Mouse (Mus musculus) myocyte (in vitro differentiated cells): ENCODE measurements around the gene Piwil1. TPM values are rescaled to one million over a fixed set of nuclear protein-coding genes. Genes with fewer than 3 reads are reported as not detected.

Source experiments
- H3K27me3 ChIP-seq: one replicate; pipeline ENCODE4 v1.6.1; 2011; ENCODE audit not compliant: control insufficient read depth, insufficient read depth, insufficient read length
- H3K36me3 ChIP-seq: one replicate; pipeline ENCODE4 v1.6.1; 2011; ENCODE audit not compliant: control insufficient read depth, insufficient read depth
- H3K4me2 ChIP-seq: one replicate; pipeline ENCODE4 v1.6.1; 2011; ENCODE audit warnings: low read depth, control low read depth
- H3K4me3 ChIP-seq: one replicate; pipeline ENCODE4 v1.5.1; 2011; ENCODE audit warnings: mild to moderate bottlenecking, control low read depth, moderate library complexity
- H3K79me2 ChIP-seq: one replicate; pipeline ENCODE4 v1.6.1; 2011; ENCODE audit not compliant: control insufficient read depth, insufficient read depth
- H3ac ChIP-seq: one replicate; pipeline ENCODE4 v1.6.1; 2011; ENCODE audit not compliant: control insufficient read depth, insufficient read length
- CEBPB ChIP-seq: IDR thresholded peaks from 2 replicates; pipeline ENCODE4 v1.6.1; 2011; ENCODE audit warnings: mild to moderate bottlenecking, moderate library complexity; ENCODE audit not compliant: poor library complexity, insufficient read depth, severe bottlenecking
- E2F4 ChIP-seq: IDR thresholded peaks from one replicate; pipeline ENCODE4 v1.6.1; 2011; ENCODE audit warnings: mild to moderate bottlenecking, control low read depth, moderate library complexity; ENCODE audit not compliant: insufficient read depth
- MAX ChIP-seq: IDR thresholded peaks from one replicate; pipeline ENCODE4 v1.6.1; 2011; ENCODE audit warnings: low read depth, mild to moderate bottlenecking, control low read depth
- MYOD1 ChIP-seq, 3 experiments: IDR thresholded peaks; one replicate each; pipeline ENCODE4 v1.6.1; 2011; ENCODE audit warnings: control low read depth in 2 of 3, low read depth in 2 of 3, mild to moderate bottlenecking in 2 of 3, moderate library complexity in 1 of 3; ENCODE audit not compliant: insufficient read length in 2 of 3, control insufficient read depth in 1 of 3
- MYOG ChIP-seq, 3 experiments: IDR thresholded peaks; one replicate each; pipeline ENCODE4 v1.6.1; 2011; ENCODE audit warnings: control low read depth in 2 of 3, low read depth in 2 of 3, mild to moderate bottlenecking in 2 of 3; ENCODE audit not compliant: insufficient read length in 2 of 3, control insufficient read depth in 1 of 3, insufficient read depth in 1 of 3
- POLR2A ChIP-seq: IDR thresholded peaks from one replicate; pipeline ENCODE4 v1.6.1; 2011; ENCODE audit warnings: low read depth, mild to moderate bottlenecking, control low read depth, moderate library complexity; ENCODE audit not compliant: insufficient read length
- POLR2AphosphoS2 ChIP-seq: IDR thresholded peaks from one replicate; pipeline ENCODE4 v1.6.1; 2011; ENCODE audit warnings: low read depth, control low read depth; ENCODE audit not compliant: insufficient read length
- REST ChIP-seq: IDR thresholded peaks from one replicate; pipeline ENCODE4 v1.6.1; 2011; ENCODE audit warnings: mild to moderate bottlenecking, control low read depth, moderate library complexity; ENCODE audit not compliant: insufficient read depth, insufficient read length
- SRF ChIP-seq: IDR thresholded peaks from one replicate; pipeline ENCODE4 v1.6.1; 2011; ENCODE audit warnings: low read depth; ENCODE audit not compliant: control insufficient read depth, insufficient read length
- TCF12 ChIP-seq: IDR thresholded peaks from one replicate; pipeline ENCODE4 v1.6.1; 2011; ENCODE audit warnings: mild to moderate bottlenecking, control low read depth; ENCODE audit not compliant: poor library complexity, insufficient read depth, severe bottlenecking
- TCF3 ChIP-seq: IDR thresholded peaks from one replicate; pipeline ENCODE4 v1.6.1; 2011; ENCODE audit warnings: low read depth, control low read depth; ENCODE audit not compliant: insufficient read length
- USF1 ChIP-seq: IDR thresholded peaks from one replicate; pipeline ENCODE4 v1.6.1; 2011; ENCODE audit warnings: low read depth, mild to moderate bottlenecking, control low read depth, moderate library complexity
- polyA plus RNA-seq: library from polyadenylated mRNA; unstranded; fragments of >200 nt; fragmentation: generic; extraction: Trizol; gene quantifications from one replicate; pipeline ENCODE4 v1.2.1, GENCODE M21; 2012; ENCODE audit warnings: missing spikeins

Gene Piwil1
- polyA plus RNA-seq, 1 experiment: not detected

- TF ChIP-seq USF1: no peak
- TF ChIP-seq E2F4: no peak
- no peak for TF ChIP-seq MYOD1 (IDR thresholded peaks at IDR 0.05; ENCODE audit: control insufficient read depth in 1 of 3, insufficient read length in 2 of 3, low read depth in 2 of 3)
- no peak for TF ChIP-seq TCF3
- TF ChIP-seq POLR2AphosphoS2: no peak
- no peak for TF ChIP-seq REST
- TF ChIP-seq CEBPB: no peak
- no peak for TF ChIP-seq SRF
- TF ChIP-seq TCF12: no peak
- TF ChIP-seq POLR2A: no peak
- TF ChIP-seq MYOG (IDR thresholded peaks at IDR 0.05; ENCODE audit: control insufficient read depth in 1 of 3, insufficient read depth in 1 of 3, insufficient read length in 2 of 3, low read depth in 2 of 3): no peak
- TF ChIP-seq MAX: no peak
- no peaks in the 10 kb centered on the region for H3K27me3 ChIP-seq
- H3K4me2 ChIP-seq: no peak overlapping the region
- H3K79me2 ChIP-seq: no peaks in the 10 kb centered on the region
- no peak overlapping the region for H3K4me3 ChIP-seq
- no peaks in the 10 kb centered on the region for H3K36me3 ChIP-seq
- H3ac ChIP-seq: no peak overlapping the region
Observed at GRCm38 (mm10) chr5:128665045-128665444, 37.3 kb upstream of the Piwil1 start.

- TF ChIP-seq MYOD1 (IDR thresholded peaks at IDR 0.05; ENCODE audit: control insufficient read depth in 1 of 3, insufficient read length in 2 of 3, low read depth in 2 of 3): no peak
- no peak for TF ChIP-seq REST
- TF ChIP-seq CEBPB: no peak
- H3K4me3 ChIP-seq: no peak overlapping the region
- no peaks in the 10 kb centered on the region for H3K36me3 ChIP-seq
- no peak overlapping the region for H3ac ChIP-seq
- H3K79me2 ChIP-seq: no peaks in the 10 kb centered on the region
- H3K27me3 ChIP-seq: no peaks in the 10 kb centered on the region
- H3K4me2 ChIP-seq: no peak overlapping the region
Observed at GRCm38 (mm10) chr5:128667303-128667702, 35.0 kb upstream of the Piwil1 start.

GRCm38 (mm10) chr5:128674124-128674523 lies 28.2 kb upstream of the Piwil1 start:
- TF ChIP-seq TCF3: no peak
- no peak for TF ChIP-seq POLR2A
- no peak for TF ChIP-seq E2F4
- no peak for TF ChIP-seq USF1
- no peak for TF ChIP-seq SRF
- TF ChIP-seq MYOD1 (IDR thresholded peaks at IDR 0.05; ENCODE audit: control insufficient read depth in 1 of 3, insufficient read length in 2 of 3, low read depth in 2 of 3): no peak
- no peak for TF ChIP-seq MAX
- TF ChIP-seq POLR2AphosphoS2: no peak
- no peak for TF ChIP-seq REST
- no peak for TF ChIP-seq MYOG (IDR thresholded peaks at IDR 0.05; ENCODE audit: control insufficient read depth in 1 of 3, insufficient read depth in 1 of 3, insufficient read length in 2 of 3, low read depth in 2 of 3)
- H3K36me3 ChIP-seq: no peaks in the 10 kb centered on the region
- H3K4me3 ChIP-seq: no peak overlapping the region
- H3K79me2 ChIP-seq: no peaks in the 10 kb centered on the region
- no peak overlapping the region for H3K4me2 ChIP-seq
- H3ac ChIP-seq: no peak overlapping the region
- H3K27me3 ChIP-seq: no peaks in the 10 kb centered on the region

GRCm38 (mm10) chr5:128677373-128677772 lies 25.0 kb upstream of the Piwil1 start:
- no peaks in the 10 kb centered on the region for H3K27me3 ChIP-seq
- no peak overlapping the region for H3K4me3 ChIP-seq
- H3ac ChIP-seq: no peak overlapping the region
- no peak overlapping the region for H3K4me2 ChIP-seq
- TF ChIP-seq USF1: no peak
- TF ChIP-seq TCF12: no peak
- TF ChIP-seq SRF: no peak
- no peak for TF ChIP-seq POLR2AphosphoS2
- TF ChIP-seq POLR2A: no peak
- no peak for TF ChIP-seq MYOG (IDR thresholded peaks at IDR 0.05; ENCODE audit: control insufficient read depth in 1 of 3, insufficient read depth in 1 of 3, insufficient read length in 2 of 3, low read depth in 2 of 3)
- no peak for TF ChIP-seq REST
- TF ChIP-seq MYOD1 (IDR thresholded peaks at IDR 0.05; ENCODE audit: control insufficient read depth in 1 of 3, insufficient read length in 2 of 3, low read depth in 2 of 3): no peak
- no peak for TF ChIP-seq MAX
- TF ChIP-seq TCF3: no peak
- TF ChIP-seq CEBPB: no peak
- TF ChIP-seq E2F4: no peak
- H3K36me3 ChIP-seq: no peaks in the 10 kb centered on the region
- no peaks in the 10 kb centered on the region for H3K79me2 ChIP-seq

GRCm38 (mm10) chr5:128677861-128678260 lies 24.5 kb upstream of the Piwil1 start:
- Histone ChIP-seq H3K4me3 (no peak overlapping the region), H3K36me3 (no peaks in the 10 kb centered on the region), H3ac (no peak overlapping the region), H3K27me3 (no peaks in the 10 kb centered on the region), H3K79me2 (no peaks in the 10 kb centered on the region), H3K4me2 (no peak overlapping the region)
- TF ChIP-seq USF1 (no peak), E2F4 (no peak), TCF3 (no peak)
